Mouse (Mus musculus) splenic B cell, adult 2 months (primary cell): ENCODE results near the gene Rps15.
A peak's percentile ranks its signal among the peaks of the same experiment; 100 is the strongest.

Experiments
- DNase-seq: peaks from one replicate; pipeline ENCODE4 v3.0.0-alpha.2; 2011; ENCODE audit warnings: low read depth, low spot score
- H3K27me3 ChIP-seq: 2 replicates; pipeline ENCODE4 v1.6.1; 2012; ENCODE audit warnings: mild to moderate bottlenecking, low read length, moderate library complexity, mixed read lengths; ENCODE audit not compliant: control insufficient read depth, poor library complexity, insufficient read depth, severe bottlenecking
- H3K36me3 ChIP-seq: 2 replicates; pipeline ENCODE4 v1.6.1; 2012; ENCODE audit warnings: mild to moderate bottlenecking, low read length, moderate library complexity, mixed read lengths; ENCODE audit not compliant: control insufficient read depth, poor library complexity, insufficient read depth, severe bottlenecking

Rps15 gene

DNA sequence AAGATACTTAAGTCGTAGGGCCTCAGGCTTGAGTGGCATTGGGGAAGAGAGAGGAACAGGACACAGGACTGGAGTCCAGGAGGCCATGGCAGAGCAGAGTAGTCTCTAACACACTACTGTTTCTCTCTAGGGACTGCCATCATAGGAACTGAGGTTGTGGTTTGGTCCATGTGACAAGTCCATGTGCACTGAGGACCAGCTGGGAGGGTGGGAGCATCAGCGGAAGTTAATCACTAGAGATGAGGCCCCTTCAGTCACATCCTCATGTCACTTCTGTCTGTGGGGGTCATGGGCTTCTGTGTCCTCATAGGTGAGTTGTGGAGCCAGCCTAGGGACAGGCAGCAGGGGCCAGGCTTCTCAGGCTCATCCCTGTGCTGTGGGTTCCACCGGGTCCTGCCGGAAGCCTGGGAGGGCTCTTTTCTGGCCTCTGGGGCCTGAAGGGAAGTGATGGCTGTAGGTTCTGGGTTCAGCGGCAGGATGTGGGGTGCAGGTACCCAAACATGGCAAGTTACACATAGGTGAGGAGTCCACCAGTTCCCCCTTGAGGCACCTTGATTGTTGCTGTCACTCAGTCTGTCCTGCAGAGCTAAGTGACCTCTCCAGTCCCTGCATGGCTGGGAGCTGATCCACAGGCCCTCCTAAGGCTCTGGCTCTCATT lies 20.9 kb upstream of the Rps15 start:
- H3K36me3 ChIP-seq = peaks cover 6% of the 10 kb centered on the region
- DNase-seq = peak; percentile 64
- H3K27me3 ChIP-seq = no peaks in the 10 kb centered on the region

DNA sequence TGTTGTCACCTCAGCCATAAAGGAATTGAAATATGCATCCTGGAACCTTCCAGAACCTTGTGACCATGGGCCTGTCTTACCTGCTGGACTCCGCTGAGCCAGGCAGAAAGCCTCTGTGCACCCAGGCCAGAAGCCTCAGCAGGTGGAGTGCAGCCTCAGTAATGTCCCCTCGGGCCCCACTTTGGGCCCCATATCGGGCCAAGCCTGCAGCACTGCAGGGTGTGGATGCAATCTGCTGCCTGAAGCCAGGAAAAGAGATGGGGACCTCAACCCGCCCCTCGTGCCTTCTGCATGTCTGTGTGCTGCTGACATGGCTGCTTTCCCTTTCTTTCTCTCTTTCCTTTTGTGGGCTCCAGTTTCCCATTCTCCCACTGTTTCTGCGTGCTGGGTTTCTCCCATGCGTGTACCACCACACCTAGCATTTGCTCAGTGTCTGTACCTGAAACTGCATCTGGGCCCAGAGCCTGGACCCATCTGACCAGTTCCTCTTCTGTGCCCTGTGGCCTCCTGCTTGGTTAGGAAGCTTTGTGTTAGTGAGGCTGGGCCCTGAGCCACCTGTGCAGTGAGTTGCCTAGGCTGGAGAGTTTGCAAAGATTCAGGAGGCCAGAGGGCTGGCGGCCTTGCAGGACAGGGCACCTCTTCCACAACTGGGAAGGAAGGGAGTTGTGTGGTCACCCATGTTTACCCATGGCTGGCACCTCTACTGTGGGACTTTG lies 20.2 kb upstream of the Rps15 start:
- Histone ChIP-seq H3K36me3 (peaks cover 7% of the 10 kb centered on the region), H3K27me3 (no peaks in the 10 kb centered on the region)
- no peak for DNase-seq

DNA sequence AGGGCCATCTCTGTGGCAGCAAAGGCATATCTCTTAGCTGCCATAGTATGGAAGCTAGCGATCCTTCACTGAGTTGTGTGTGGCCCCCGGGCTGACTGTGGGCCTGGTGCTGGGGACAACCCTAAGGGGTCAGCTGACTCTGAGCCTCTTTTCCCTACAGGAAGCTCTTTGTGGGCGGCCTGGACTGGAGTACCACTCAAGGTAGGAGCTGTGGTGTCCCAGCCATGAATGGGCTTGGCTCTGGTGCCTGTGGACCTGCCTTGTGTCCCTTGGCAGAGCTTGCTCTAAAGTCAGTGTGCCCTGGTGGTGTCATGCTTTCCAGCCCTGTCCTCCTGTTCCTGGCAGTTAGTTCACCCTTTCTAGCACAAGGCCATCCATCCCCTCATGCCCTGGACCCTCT lies 18.4 kb upstream of the Rps15 start:
- no peak for DNase-seq
- Histone ChIP-seq H3K27me3 (no peaks in the 10 kb centered on the region), H3K36me3 (peaks cover 12% of the 10 kb centered on the region)

DNA sequence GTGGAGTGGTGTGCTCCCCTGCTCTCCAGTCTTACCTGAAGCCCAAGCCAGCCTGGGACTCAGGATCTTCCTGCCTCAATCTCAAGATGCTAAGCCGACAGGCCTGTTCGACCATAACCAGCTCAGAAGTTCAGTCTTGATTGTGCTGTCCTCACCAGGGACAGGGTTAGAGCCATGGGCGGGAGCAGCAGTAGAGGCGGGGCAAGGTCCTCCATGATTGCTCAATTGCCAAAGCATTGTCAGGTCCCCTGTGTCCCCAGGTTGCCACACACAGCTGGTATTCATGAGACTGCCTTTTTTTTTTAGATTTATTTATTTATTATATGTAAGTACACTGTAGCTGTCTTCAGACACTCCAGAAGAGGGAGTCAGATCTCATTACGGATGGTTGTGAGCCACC lies 16.0 kb upstream of the Rps15 start:
- Histone ChIP-seq H3K27me3 (no peaks in the 10 kb centered on the region), H3K36me3 (peaks cover 14% of the 10 kb centered on the region)
- no peak for DNase-seq

DNA sequence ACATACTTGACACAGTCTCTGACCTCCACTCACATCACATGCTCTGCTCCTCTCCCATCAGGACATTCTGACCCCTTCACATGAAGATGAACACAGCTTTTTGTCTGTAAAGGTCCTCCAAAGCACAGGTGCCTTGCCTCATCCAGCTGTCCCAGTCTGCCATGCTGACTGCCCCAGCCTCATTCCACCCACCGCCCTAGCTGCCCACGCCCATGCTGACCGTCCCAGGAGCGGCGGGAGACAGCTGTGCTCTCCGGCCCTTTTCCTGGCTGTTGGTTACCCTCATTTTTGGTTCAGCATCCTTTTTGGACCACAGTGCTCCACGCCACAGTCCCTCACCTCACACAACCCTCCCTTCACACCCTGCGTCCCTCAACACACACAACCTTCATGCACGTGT lies 13.9 kb upstream of the Rps15 start:
- H3K36me3 ChIP-seq = peaks cover 14% of the 10 kb centered on the region
- DNase-seq = no peak
- H3K27me3 ChIP-seq = no peaks in the 10 kb centered on the region

DNA sequence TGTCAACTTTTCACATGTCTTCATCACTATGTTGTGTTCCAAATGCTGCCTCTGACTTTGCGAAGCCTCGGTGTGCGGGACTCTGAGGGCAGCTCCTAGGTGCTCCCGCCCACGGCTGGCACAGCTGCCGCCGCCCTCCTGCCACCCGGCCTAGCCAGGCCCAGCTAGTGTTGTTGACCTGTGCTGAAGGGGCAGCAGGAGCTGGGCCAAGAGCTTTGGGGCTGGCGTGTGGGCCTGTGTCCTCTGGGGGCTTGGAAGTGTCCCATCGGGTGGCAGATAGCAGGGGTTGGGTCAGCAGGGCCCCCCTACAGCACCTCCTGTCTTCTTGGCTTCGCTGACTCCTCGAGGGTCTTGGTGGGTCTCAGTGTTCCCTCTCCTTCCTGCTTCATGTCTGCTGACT lies 13.0 kb upstream of the Rps15 start:
- no peak for DNase-seq
- Histone ChIP-seq H3K36me3 (peaks cover 13% of the 10 kb centered on the region), H3K27me3 (no peaks in the 10 kb centered on the region)

DNA sequence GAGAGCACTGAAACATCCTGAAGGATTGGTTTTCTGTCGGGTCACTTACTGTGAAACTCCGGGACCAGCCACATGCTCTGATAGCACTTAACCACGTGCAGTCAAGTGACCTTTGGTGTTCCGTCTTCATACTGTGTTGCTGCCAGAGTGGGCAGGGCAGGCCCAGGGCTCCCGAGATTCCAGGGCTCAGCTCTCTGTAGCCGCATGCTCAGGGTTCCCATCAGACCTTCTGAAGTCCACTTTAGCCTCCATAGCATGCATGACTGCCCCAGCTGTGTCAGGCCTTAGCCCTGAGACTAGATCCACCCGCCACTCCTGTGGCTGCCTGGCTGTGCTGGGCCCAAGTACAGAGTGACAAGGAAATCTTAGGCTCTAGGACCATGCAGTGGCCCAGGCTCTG lies 10.9 kb upstream of the Rps15 start:
- DNase-seq = no peak
- no peaks in the 10 kb centered on the region for H3K27me3 ChIP-seq
- H3K36me3 ChIP-seq = peaks cover 14% of the 10 kb centered on the region

DNA sequence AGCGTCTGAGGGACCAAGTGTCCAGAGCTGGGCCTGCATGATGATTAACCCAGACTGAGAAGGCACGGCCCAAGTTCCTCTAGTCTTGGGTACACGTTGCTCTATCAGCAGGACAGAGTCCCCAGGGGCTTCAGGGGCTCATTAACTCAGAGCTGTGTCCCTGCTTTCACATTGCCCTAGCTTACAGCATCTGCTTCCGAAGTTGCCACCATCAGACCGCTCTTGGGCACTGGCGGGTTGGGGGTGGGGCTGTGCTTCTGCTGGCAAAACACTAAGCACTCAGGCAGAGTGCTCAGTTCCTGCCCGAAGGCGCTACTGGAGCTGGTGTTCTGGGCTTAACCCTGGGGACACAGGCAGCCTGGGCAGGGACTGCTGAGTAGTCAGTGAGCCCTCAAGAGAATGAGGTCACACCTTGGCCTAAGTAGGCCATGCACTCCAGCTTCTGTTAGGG lies 10.3 kb upstream of the Rps15 start:
- Histone ChIP-seq H3K36me3 (peaks cover 14% of the 10 kb centered on the region), H3K27me3 (no peaks in the 10 kb centered on the region)
- no peak for DNase-seq

DNA sequence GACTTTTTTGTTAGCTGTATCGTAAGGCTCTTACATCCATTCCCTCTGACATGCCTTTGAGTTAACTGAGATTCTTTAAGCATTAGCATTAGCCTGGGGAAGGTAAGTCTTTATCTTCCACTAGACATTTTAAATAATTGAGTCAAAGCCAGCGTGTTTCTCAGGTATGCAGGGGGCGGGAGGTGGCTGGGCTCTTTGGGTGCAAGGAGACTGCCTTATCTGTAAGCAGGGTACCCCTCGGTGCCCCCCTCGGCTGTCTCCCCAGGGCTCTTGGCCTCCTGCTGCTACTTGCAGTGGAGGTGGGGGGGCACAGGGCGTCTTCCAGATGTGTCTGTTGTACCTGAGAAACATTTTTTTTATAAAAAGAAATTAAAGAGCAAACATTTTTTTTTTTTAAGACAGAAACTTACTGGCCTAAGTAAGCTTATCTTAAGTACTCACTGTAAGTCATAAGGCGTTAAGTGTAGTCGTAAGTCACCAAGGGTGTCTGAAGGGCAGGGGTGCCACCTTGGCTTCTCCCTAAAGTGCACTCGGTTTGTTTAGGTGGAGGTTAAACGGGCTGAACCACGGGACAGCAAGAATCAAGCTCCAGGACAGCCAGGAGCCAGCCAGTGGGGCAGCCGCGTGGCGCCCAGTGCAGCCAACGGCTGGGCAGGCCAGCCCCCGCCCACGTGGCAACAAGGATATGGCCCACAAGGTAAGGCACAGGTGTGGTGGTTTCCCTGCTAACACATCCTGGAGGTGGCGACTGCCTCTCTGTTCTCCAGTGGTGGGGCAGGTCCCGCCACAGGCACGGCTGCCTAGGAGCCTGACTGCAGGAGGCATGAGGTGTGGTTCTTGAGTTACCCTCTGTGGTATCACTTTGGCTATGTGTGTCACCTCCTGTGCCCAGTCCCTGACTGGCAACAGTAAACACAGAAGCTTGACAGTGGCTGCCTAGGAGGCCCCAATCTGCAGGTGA lies 9.5 kb upstream of the Rps15 start:
- H3K36me3 ChIP-seq = peaks cover 8% of the 10 kb centered on the region
- no peaks in the 10 kb centered on the region for H3K27me3 ChIP-seq
- DNase-seq = no peak

DNA sequence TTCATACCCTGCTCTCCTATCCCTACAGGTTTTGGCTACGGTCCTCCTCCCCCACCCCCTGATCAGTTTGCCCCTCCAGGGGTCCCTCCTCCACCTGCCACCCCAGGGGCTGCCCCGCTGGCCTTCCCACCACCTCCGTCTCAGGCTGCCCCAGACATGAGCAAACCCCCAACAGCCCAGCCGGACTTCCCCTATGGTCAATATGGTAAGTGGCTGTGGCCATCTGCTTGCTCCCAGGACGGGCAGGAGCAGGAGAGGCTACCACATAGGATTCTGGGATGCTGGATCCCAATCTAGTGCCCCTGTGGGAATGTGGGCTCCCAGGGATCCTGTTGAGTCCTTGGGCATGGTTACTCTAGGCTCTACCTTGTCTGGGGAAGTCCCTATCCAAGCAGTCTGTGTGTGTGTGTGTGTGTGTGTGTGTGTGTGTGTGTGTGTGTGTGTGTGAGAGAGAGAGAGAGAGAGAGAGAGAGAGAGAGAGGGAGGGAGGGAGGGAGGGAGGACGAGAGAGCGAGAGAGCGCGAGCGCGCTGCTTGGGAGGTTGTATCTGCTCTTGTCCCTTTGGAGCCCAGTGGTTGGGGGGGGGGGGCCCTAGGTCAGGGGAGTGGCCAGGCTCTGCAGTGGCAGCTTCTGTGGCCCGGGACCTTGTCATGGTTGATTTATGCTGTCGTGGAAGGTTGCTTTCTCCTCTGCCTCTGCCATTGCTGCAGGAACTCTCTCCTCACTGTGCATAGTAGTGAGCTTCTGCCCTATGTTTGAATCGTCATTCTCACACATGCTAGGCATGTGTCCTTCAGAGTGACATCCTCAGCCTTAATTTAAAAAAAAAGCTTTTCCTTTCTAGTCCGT lies 6.8 kb upstream of the Rps15 start:
- no peak for DNase-seq
- no peaks in the 10 kb centered on the region for H3K27me3 ChIP-seq
- peaks cover 6% of the 10 kb centered on the region for H3K36me3 ChIP-seq

DNA sequence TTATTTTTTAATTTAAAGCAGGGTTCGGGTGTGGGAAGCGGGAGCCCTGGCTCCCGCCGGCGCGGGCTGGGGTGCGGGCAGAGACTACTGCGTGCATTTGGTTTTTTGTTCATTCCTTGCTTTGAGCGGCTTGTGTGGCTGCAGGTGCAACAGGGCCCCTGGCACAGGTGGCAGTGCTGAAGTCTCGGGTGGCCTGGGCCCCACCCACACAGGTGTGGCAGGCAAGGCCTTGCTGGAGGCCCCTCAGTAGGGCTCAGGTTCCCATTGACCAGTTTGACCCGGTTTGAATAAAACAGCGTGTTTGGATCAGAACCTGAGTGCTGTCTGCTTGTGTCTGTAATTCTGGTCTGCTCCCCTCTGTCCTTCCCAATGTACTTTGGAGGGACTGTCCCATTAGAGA lies 4.2 kb upstream of the Rps15 start:
- no peaks in the 10 kb centered on the region for H3K27me3 ChIP-seq
- no peak for DNase-seq
- H3K36me3 ChIP-seq = peaks cover 6% of the 10 kb centered on the region; the same call in 1 of the 2 replicates

DNA sequence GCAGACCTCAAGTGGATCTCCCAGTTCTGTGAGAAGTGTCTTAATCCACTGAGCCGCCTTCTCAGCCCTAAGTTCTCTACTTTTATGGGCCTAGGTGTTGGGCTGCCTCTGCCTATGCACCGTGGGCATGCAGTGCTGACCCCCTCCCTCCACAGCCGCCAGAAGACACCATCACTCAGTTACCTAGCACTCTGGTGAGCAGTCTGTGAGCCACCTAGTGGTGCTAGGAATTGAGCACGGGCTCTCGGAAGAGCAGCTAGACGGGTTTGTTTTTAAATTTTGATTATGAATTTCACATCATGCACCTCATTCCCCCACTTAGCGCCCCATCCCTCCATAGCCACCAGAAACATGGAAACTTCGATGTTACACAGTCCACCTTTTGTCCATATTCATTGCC lies 3.6 kb upstream of the Rps15 start:
- Histone ChIP-seq H3K36me3 (peaks cover 9% of the 10 kb centered on the region; the same call in 1 of the 2 replicates), H3K27me3 (no peaks in the 10 kb centered on the region)
- DNase-seq = no peak

DNA sequence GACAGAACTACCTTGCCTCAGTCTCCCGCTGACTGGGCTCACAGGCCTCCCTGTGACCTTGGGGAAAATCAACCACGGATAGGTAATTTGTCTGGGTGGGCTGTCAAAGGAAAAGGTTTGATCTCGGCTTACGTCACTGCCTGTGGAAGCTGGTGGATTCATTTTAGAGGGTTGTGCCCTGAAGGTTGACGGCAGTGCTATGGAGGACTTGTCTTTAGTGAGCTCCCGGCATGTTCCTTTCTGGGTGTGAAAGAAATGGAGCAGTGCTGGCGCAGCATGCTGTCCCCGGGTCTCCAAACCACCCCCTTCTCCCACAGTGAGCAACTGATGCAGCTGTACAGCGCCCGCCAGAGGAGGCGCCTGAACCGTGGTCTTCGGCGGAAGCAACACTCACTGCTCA lies 1.1 kb downstream of the Rps15 start:
- Histone ChIP-seq H3K27me3 (no peaks in the 10 kb centered on the region), H3K36me3 (peaks cover 10% of the 10 kb centered on the region)
- no peak for DNase-seq

DNA sequence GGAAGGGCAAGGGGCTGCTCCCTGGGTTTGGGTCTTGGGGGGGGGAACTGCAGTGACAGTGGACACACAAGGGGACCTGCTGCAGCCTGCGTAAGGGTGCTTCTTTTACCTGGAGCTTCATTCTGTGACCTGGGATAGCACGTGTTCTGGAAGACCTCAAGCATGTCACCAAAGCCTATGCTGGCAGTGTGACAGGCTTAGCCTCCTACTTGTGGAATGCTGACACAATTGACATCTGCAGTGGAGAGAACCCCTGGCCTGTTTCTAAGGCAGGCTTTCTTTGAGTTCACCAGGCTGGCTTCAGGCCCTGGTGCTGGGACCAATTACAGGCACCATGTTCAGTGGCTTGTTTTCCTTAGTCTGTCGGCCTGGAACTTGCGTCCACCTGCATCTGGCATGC lies 2.1 kb downstream of the Rps15 start:
- Histone ChIP-seq H3K36me3 (peaks cover 10% of the 10 kb centered on the region), H3K27me3 (no peaks in the 10 kb centered on the region)
- no peak for DNase-seq
